Mouse (Mus musculus) left cerebral cortex, adult 8-10 months (tissue): Measurements from ENCODE around the gene Gm11146. TPM values are rescaled to one million over a fixed set of nuclear protein-coding genes. Genes with fewer than 3 reads are reported as not detected.
A peak's percentile ranks its signal among the peaks of the same experiment; 100 is the strongest.

Experiments used
- DNase-seq, 2 experiments: peaks; one replicate each; pipeline ENCODE4 v3.0.0; 2022; ENCODE audit warnings: low spot score in 2 of 2
- total RNA-seq, 4 experiments: library from RNA; stranded (reverse); gene quantifications; 2 replicates each; pipeline ENCODE4 v1.2.4; 2022

Gm11146 gene
- not detected for total RNA-seq

- no peak for DNase-seq
These were observed at the start of gene Gm11146 for GRCm38 (mm10) chr16:77601994-77602393. Gm11146 (minus strand) TSS chr16:77602094.

- no peak for DNase-seq
These were observed 48.7 kb upstream of the Gm11146 start for GRCm38 (mm10) chr16:77650596-77650995.

- DNase-seq = no peak
These were observed 47.1 kb upstream of the Gm11146 start for GRCm38 (mm10) chr16:77649006-77649405.

GRCm38 (mm10) chr16:77648181-77648580 is 46.3 kb upstream of the Gm11146 start:
- no peak for DNase-seq

GRCm38 (mm10) chr16:77646146-77646545 is 44.3 kb upstream of the Gm11146 start:
- DNase-seq = no peak

- no peak for DNase-seq
These were observed 43.1 kb upstream of the Gm11146 start for GRCm38 (mm10) chr16:77644976-77645375.

- peak; percentile 75 to 87 for DNase-seq
These were observed 42.2 kb upstream of the Gm11146 start for GRCm38 (mm10) chr16:77643871-77644720.

GRCm38 (mm10) chr16:77643036-77643870 is 41.4 kb upstream of the Gm11146 start:
- peak; percentile 63 to 82 for DNase-seq

GRCm38 (mm10) chr16:77636497-77636896 is 34.6 kb upstream of the Gm11146 start:
- no peak for DNase-seq

GRCm38 (mm10) chr16:77632315-77632881 is 30.5 kb upstream of the Gm11146 start:
- DNase-seq = no peak

- no peak for DNase-seq
These were observed 20.8 kb upstream of the Gm11146 start for GRCm38 (mm10) chr16:77622681-77623080.

- DNase-seq = no peak
These were observed 687 bp upstream of the Gm11146 start for GRCm38 (mm10) chr16:77602581-77602980.

- DNase-seq = no peak
These were observed 3.1 kb downstream of the Gm11146 start for GRCm38 (mm10) chr16:77598787-77599186.

- peak in 1 of 2 experiments; percentile 8 for DNase-seq
These were observed 5.3 kb downstream of the Gm11146 start for GRCm38 (mm10) chr16:77596556-77596955.

GRCm38 (mm10) chr16:77595661-77596060 is 6.2 kb downstream of the Gm11146 start:
- DNase-seq = no peak

GRCm38 (mm10) chr16:77594553-77594952 is 7.3 kb downstream of the Gm11146 start:
- peak; percentile 57 to 87 for DNase-seq

- peak; percentile 63 to 64 for DNase-seq
These were observed 8.0 kb downstream of the Gm11146 start for GRCm38 (mm10) chr16:77593828-77594421.

- DNase-seq = no peak
These were observed 8.9 kb downstream of the Gm11146 start for GRCm38 (mm10) chr16:77592986-77593385.

GRCm38 (mm10) chr16:77573036-77573435 is 28.9 kb downstream of the Gm11146 start:
- DNase-seq = no peak

GRCm38 (mm10) chr16:77569457-77569856 is 32.4 kb downstream of the Gm11146 start:
- DNase-seq = no peak

GRCm38 (mm10) chr16:77568384-77568783 is 33.5 kb downstream of the Gm11146 start:
- DNase-seq = no peak
